ENCODE assay signal across 25 mouse cellular contexts in the genomic region with DNA sequence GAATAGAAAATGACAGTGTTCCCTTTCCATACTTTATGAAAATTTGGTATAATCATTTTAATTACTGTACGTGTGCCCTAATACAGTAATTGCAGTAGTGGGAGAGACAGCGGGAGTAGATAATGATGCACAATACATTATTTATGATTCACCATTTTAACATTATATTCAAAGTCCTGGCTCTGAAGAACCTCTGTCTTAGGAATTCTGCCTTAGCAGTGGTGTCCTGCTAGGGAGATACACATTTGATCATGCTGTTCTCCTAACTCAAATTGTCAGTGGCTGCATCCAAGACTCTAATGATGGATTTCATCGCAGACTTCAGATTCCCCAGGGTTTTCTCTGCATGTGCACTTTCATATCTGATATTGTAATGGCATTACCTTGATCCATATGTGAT.
"Had no signal": no experiment of that assay in that cellular context is flagged by ENCODE, and none has a peak within 500 bp of the region (broad histone marks: within the 10 kb centered on the region; RNA-seq: fewer than 3 reads in every experiment).

No protein-coding gene starts in this region.

- DNase-seq: gastrocnemius, postnatal 14 days; gastrocnemius, postnatal 36 days; heart, adult 11 months; heart, adult 2 months; heart, postnatal 14 days; heart, postnatal 36 days; kidney, adult 18-20 months; kidney, adult 8-10 months; kidney, postnatal 10 days; kidney, postnatal 25 days; kidney, postnatal 4 days; liver had no signal

- H3K9ac ChIP-seq: heart, embryonic 13.5 days; heart, embryonic 15.5 days; hindbrain, embryonic 12.5 days; hindbrain, embryonic 14.5 days; intestine, embryonic 15.5 days; limb, embryonic 12.5 days had no signal

- H3K4me1 ChIP-seq: heart, embryonic 13.5 days; heart, embryonic 15.5 days; hindbrain, embryonic 12.5 days; intestine, embryonic 15.5 days; limb, embryonic 10.5 days; limb, embryonic 12.5 days had no signal

- ATAC-seq: hindbrain, embryonic 16.5 days; inflammation-experienced regulatory T-cells, adult 6 months; intestine, embryonic 15.5 days; intestine, postnatal 0 days had no signal

- H3K27ac ChIP-seq: heart, adult 2 months; heart, embryonic 13.5 days; heart, embryonic 15.5 days; hindbrain, embryonic 12.5 days; hindbrain, embryonic 14.5 days; intestine, embryonic 15.5 days; layer of hippocampus, adult 2 months; left cerebral cortex, adult 2 months; limb, embryonic 10.5 days; limb, embryonic 12.5 days had no signal

- H3K4me2 ChIP-seq: heart, embryonic 11.5 days; heart, embryonic 13.5 days; heart, embryonic 15.5 days; hindbrain, embryonic 12.5 days; hindbrain, embryonic 14.5 days; intestine, embryonic 15.5 days; limb, embryonic 12.5 days had no signal

- H3K9me3 ChIP-seq: heart, embryonic 13.5 days; heart, embryonic 15.5 days; hindbrain, embryonic 12.5 days; intestine, embryonic 15.5 days; limb, embryonic 10.5 days had no signal

- H3K4me3 ChIP-seq: heart, adult 2 months; heart, embryonic 13.5 days; heart, embryonic 15.5 days; hindbrain, embryonic 12.5 days; intestine, embryonic 15.5 days; layer of hippocampus, adult 2 months; left cerebral cortex, adult 2 months; limb, embryonic 10.5 days; limb, embryonic 12.5 days had no signal

- H3K27me3 ChIP-seq: heart, embryonic 13.5 days; heart, embryonic 15.5 days; hindbrain, embryonic 12.5 days; intestine, embryonic 15.5 days; limb, embryonic 12.5 days had no signal

- H3K36me3 ChIP-seq: heart, embryonic 13.5 days; heart, embryonic 15.5 days; intestine, embryonic 15.5 days; limb, embryonic 10.5 days; limb, embryonic 12.5 days had no signal
